Mouse (Mus musculus) forebrain, embryonic 11.5 days (tissue): ENCODE data around the gene Plk2. TPM values are rescaled to one million over a fixed set of nuclear protein-coding genes. Genes with fewer than 3 reads are reported as not detected.

ENCODE experiments used
- ATAC-seq: fragments of 200-750 bp; cut with Nextera tagmentation; replicated peaks from 2 replicates; pipeline ENCODE4 v1.8.0; 2017; ENCODE audit warnings: moderate TSS enrichment; ENCODE audit not compliant: low FRiP score
- DNase-seq: peaks from one replicate; pipeline ENCODE4 v3.0.0-alpha.2; 2017; ENCODE audit warnings: low spot score
- H3K27ac ChIP-seq: fragments of 300-500 bp; sonication (generic); 2 replicates; pipeline ENCODE4 v1.5.1; 2014; ENCODE audit warnings: low read depth, low read length
- H3K27me3 ChIP-seq: fragments of 300-500 bp; sonication (generic); 2 replicates; pipeline ENCODE4 v1.6.1; 2014; ENCODE audit warnings: mild to moderate bottlenecking, low read length, mixed read lengths; ENCODE audit not compliant: control insufficient read depth, insufficient read depth
- H3K36me3 ChIP-seq: fragments of 300-500 bp; sonication (generic); 2 replicates; pipeline ENCODE4 v1.6.1; 2014; ENCODE audit warnings: mild to moderate bottlenecking, low read length, moderate library complexity, mixed read lengths; ENCODE audit not compliant: control insufficient read depth, insufficient read depth
- H3K4me1 ChIP-seq: fragments of 300-500 bp; sonication (generic); replicated peaks from 2 replicates; pipeline ENCODE4 v1.6.1; 2014; ENCODE audit warnings: low read length, mixed read lengths; ENCODE audit not compliant: control insufficient read depth, insufficient read depth
- H3K4me2 ChIP-seq: fragments of 300-500 bp; sonication (generic); 2 replicates; pipeline ENCODE4 v1.6.1; 2014; ENCODE audit warnings: low read depth, mild to moderate bottlenecking, low read length, moderate library complexity, mixed read lengths; ENCODE audit not compliant: severe bottlenecking
- H3K4me3 ChIP-seq: fragments of 300-500 bp; sonication (generic); 2 replicates; pipeline ENCODE4 v1.5.1; 2014; ENCODE audit warnings: low read depth, low read length
- H3K9ac ChIP-seq: fragments of 300-500 bp; sonication (generic); 2 replicates; pipeline ENCODE4 v1.6.1; 2014; ENCODE audit warnings: low read length
- H3K9me3 ChIP-seq: fragments of 300-500 bp; sonication (generic); 2 replicates; pipeline ENCODE4 v1.6.1; 2016; ENCODE audit warnings: low read length, mixed read lengths; ENCODE audit not compliant: control insufficient read depth
- WGBS: fragments of 180-500 bp; shearing (Covaris S2); extraction: QIAGEN DNeasy Blood & Tissue Kit; methylation state at CpG from one replicate; pipeline ENCODE4 v1.1.7; 2014; 5-methylcytosine and 5-hydroxymethylcytosine counted together
- polyA plus RNA-seq: library from polyadenylated mRNA; unstranded; fragments of >200 nt; fragmentation: Nextera tagmentation; extraction: Ambion mirVana; gene quantifications from 2 replicates; pipeline ENCODE4 v1.2.1, GENCODE M21; 2014

The Plk2 gene
- polyA plus RNA-seq, 1 experiment from 2014 or later = 76.0 TPM

GRCm38 (mm10) chr13:110369673-110370072 lies 25.2 kb upstream of the Plk2 start:
- WGBS = 100% methylated on average over 1 of the region's 1 CpGs
- H3K9me3 ChIP-seq = no peaks in the 10 kb centered on the region
- ATAC-seq = no peak

GRCm38 (mm10) chr13:110382447-110382901 lies 12.4 kb upstream of the Plk2 start:
- no peaks in the 10 kb centered on the region for H3K27me3 ChIP-seq
- no peaks in the 10 kb centered on the region for H3K4me1 ChIP-seq
- DNase-seq (peak; percentile 66), ATAC-seq (peak; percentile 49)
- H3K27ac ChIP-seq = no peak overlapping the region
- H3K36me3 ChIP-seq = no peaks in the 10 kb centered on the region
- no peak overlapping the region for H3K4me2 ChIP-seq
- H3K4me3 ChIP-seq = no peak overlapping the region
- no peak overlapping the region for H3K9ac ChIP-seq
- H3K9me3 ChIP-seq = no peaks in the 10 kb centered on the region
- WGBS = 20% methylated on average over 5 of the region's 5 CpGs

More at GRCm38 (mm10) chr13:110369673-110370072, 25.2 kb upstream of the Plk2 start:
- no peaks in the 10 kb centered on the region for H3K27me3 ChIP-seq
- DNase-seq = no peak
- H3K4me1 ChIP-seq = no peaks in the 10 kb centered on the region
- H3K4me3 ChIP-seq = no peak overlapping the region
- H3K36me3 ChIP-seq = no peaks in the 10 kb centered on the region
- no peak overlapping the region for H3K4me2 ChIP-seq
- H3K9ac ChIP-seq = no peak overlapping the region
- H3K27ac ChIP-seq = no peak overlapping the region

- Histone ChIP-seq H3K27ac (no peak overlapping the region), H3K9me3 (no peaks in the 10 kb centered on the region; the same call in 1 of the 2 replicates), H3K27me3 (no peaks in the 10 kb centered on the region), H3K4me3 (no peak overlapping the region), H3K4me1 (no peaks in the 10 kb centered on the region), H3K4me2 (no peak overlapping the region), H3K36me3 (no peaks in the 10 kb centered on the region), H3K9ac (no peak overlapping the region)
- no peak for ATAC-seq
- WGBS = 80% methylated on average over 6 of the region's 6 CpGs
- DNase-seq = no peak
Measured at GRCm38 (mm10) chr13:110384514-110384913, 10.3 kb upstream of the Plk2 start.

GRCm38 (mm10) chr13:110392210-110392609 lies 2.6 kb upstream of the Plk2 start:
- Histone ChIP-seq H3K4me1 (0 out of 2 replicates have a peak, but pooled peaks cover 3% of the 10 kb centered on the region), H3K36me3 (no peaks in the 10 kb centered on the region), H3K9me3 (no peaks in the 10 kb centered on the region; the same call in 1 of the 2 replicates), H3K4me3 (no peak overlapping the region), H3K27me3 (no peaks in the 10 kb centered on the region), H3K4me2 (no peak overlapping the region), H3K9ac (no peak overlapping the region), H3K27ac (no peak overlapping the region)
- WGBS = 27% methylated on average over 8 of the region's 8 CpGs
- no peak for DNase-seq
- no peak for ATAC-seq

- no peaks in the 10 kb centered on the region for H3K36me3 ChIP-seq
- no peak for ATAC-seq
- H3K9ac ChIP-seq = no peak overlapping the region
- no peak overlapping the region for H3K27ac ChIP-seq
- 53% methylated on average over 3 of the region's 3 CpGs for WGBS
- no peak for DNase-seq
- H3K9me3 ChIP-seq = no peaks in the 10 kb centered on the region; the same call in 1 of the 2 replicates
- no peak overlapping the region for H3K4me3 ChIP-seq
- H3K4me1 ChIP-seq = 0 out of 2 replicates have a peak, but pooled peaks cover 3% of the 10 kb centered on the region
- no peaks in the 10 kb centered on the region for H3K27me3 ChIP-seq
- H3K4me2 ChIP-seq = no peak overlapping the region
Measured at GRCm38 (mm10) chr13:110392631-110393030, 2.2 kb upstream of the Plk2 start.

- Histone ChIP-seq H3K9me3 (no peaks in the 10 kb centered on the region), H3K27ac (no peak overlapping the region), H3K36me3 (no peaks in the 10 kb centered on the region; the same call in 1 of the 2 replicates), H3K9ac (peak overlapping the region; percentile 68), H3K27me3 (no peaks in the 10 kb centered on the region), H3K4me2 (peak overlapping the region; percentile 93), H3K4me3 (peak overlapping the region; percentile 57), H3K4me1 (0 out of 2 replicates have a peak, but pooled peaks cover 3% of the 10 kb centered on the region)
- WGBS = under 1% methylated on average over 41 of the region's 41 CpGs
- no peak for DNase-seq
- ATAC-seq = no peak; the same call in 1 of the 2 replicates
Measured at GRCm38 (mm10) chr13:110395179-110395794, 441 bp downstream of the Plk2 start.

- Histone ChIP-seq H3K4me2 (peak overlapping the region; percentile 93), H3K4me3 (peak overlapping the region; percentile 57), H3K27ac (no peak overlapping the region), H3K36me3 (no peaks in the 10 kb centered on the region; the same call in 1 of the 2 replicates), H3K4me1 (0 out of 2 replicates have a peak, but pooled peaks cover 3% of the 10 kb centered on the region), H3K9ac (peak overlapping the region; percentile 68; the same call in 1 of the 2 replicates), H3K9me3 (no peaks in the 10 kb centered on the region), H3K27me3 (no peaks in the 10 kb centered on the region)
- ATAC-seq = no peak
- no peak for DNase-seq
- WGBS = 36% methylated on average over 21 of the region's 21 CpGs
Measured at GRCm38 (mm10) chr13:110395916-110396685, 1.3 kb downstream of the Plk2 start.

- H3K4me2 ChIP-seq = no peak overlapping the region
- DNase-seq = no peak
- no peak for ATAC-seq
- no peaks in the 10 kb centered on the region; the same call in 1 of the 2 replicates for H3K36me3 ChIP-seq
- WGBS = 92% methylated on average over 8 of the region's 8 CpGs
- H3K4me1 ChIP-seq = 0 out of 2 replicates have a peak, but pooled peaks cover 3% of the 10 kb centered on the region
- no peak overlapping the region for H3K4me3 ChIP-seq
- no peak overlapping the region for H3K9ac ChIP-seq
- no peaks in the 10 kb centered on the region for H3K9me3 ChIP-seq
- no peaks in the 10 kb centered on the region for H3K27me3 ChIP-seq
- H3K27ac ChIP-seq = no peak overlapping the region
Measured at GRCm38 (mm10) chr13:110397750-110398149, 2.9 kb downstream of the Plk2 start.
